Mouse (Mus musculus): Measurements from ENCODE around the gene Fcho1.
A peak's percentile ranks its signal among the peaks of the same experiment; 100 is the strongest.

Gene Fcho1

DNA sequence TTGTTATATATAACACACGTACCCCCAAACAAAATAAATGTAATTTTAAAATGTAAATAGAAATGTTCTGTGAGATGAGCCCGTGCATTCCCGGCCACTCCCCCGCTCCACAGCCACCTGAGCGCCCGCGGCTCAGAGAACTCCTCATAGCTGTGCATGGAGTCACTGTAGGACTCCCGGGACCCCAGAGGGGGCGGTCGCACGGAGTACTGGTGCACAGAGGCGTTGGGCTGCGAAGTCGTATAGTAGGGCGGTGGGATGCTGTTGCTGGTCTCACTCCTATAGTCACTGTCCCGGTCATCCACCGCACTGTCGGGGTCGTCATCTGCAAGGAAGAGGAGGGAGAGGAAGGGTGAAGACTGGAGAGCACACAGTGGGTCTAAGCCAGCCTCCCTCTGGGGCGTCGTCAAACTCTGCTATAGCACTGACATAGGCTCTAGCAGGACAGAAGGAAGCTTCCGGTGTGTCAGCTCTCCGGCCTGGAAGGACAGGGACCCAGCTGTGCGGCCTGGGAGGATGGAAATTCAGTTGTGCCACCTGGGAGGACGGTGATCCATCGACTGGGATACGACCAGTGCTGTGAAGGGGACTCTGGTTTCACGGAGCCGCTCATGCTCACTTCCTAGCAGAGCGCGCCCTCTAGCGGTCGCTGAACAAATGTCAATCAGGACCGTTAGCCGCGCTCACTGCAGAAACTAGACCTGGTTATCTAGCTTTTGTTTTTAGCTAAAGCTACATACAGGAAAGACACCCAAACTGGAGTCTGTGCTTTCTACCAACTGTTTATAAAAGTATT is 65.0 kb downstream of the Fcho1 start:
- DNase-seq (ENCODE audit: low spot score) = peak; percentile 60

DNA sequence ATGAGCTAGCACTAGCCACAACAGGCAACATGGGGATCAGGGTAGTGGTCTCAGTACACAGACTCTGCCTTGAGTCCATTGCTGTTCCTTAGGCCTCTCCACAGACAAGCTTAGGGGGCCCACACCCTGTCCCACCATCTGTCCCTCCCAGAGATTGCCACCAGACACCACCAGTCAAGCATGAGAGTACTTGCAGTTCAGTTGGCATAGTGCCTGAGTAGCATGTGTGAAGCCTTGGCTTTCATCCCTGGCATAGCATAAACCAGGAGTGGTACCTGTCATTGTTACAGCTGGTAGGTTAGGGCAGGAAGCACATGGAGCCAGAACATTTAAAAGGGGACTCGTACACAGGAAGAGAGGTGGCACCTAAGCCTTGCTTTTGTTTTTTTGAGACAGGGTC is 65.8 kb downstream of the Fcho1 start:
- no peak for DNase-seq (ENCODE audit: low spot score)

DNA sequence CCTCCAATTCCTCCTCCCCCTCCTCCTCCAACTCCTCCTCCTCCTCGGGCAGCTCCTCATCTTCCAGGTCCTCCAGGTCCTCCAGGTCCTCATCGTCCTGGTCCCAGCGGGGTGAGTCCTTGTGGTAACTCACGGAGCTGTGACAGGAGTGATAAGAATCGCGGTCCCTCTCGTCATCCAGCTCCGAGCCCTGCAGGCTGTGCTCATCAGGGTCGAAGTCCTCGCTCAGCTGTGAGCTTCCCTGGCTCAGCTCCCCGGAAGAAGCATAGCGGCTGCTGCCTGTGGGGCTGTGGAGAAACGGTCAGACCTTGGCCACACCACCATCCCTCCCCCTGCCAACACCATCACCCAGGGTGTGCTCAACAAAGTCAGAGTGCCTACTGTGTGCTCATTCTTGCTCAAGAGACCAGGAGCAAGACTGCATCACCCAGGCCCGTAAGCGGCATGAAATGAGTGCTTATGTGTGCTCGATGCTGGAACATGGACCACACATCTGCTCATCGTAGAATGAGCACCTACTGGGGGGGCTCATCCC is 66.9 kb downstream of the Fcho1 start:
- no peak for DNase-seq (ENCODE audit: low spot score)

All from urinary bladder, postnatal 10 days (tissue).